In genomic region chr8:111561824-111562223, GRCm38 (mm10) we compare ENCODE assay signal across 10 mouse cellular contexts. TPM values are rescaled to one million over a fixed set of nuclear protein-coding genes. Genes with fewer than 3 reads are reported as not detected.
DNase-seq lines count a peak whose midpoint lies in the region; ATAC-seq and TF ChIP-seq lines count a peak whose summit lies in the region.
"Had no signal": no experiment of that assay in that cellular context is flagged by ENCODE, and none has a peak within 500 bp of the region (broad histone marks: within the 10 kb centered on the region; RNA-seq: fewer than 3 reads in every experiment).

No protein-coding gene starts in this region.

- no peak overlapping the region for H3K4me3 ChIP-seq in CH12.LX (replicated peaks in 1 of 3; ENCODE audit: low read depth in 2 of 3, low read length in 2 of 3, poor library complexity in 1 of 3)
- H3K4me3 ChIP-seq in heart, embryonic 16.5 days (ENCODE audit: low read length) = 0 out of 2 replicates have a peak overlapping the region, but pooled peaks have one; percentile 6
- H3K4me3 ChIP-seq: midbrain, embryonic 13.5 days had no signal

- no peak for TF ChIP-seq CTCF in CH12.LX (conservative IDR thresholded peaks at IDR 0.05 in 1 of 2, IDR thresholded peaks at IDR 0.05 in 1 of 2; ENCODE audit: low read depth in 2 of 2, low read length in 2 of 2)

- no peaks in the 10 kb centered on the region for H3K9me3 ChIP-seq in CH12.LX (replicated peaks; ENCODE audit: low read length)
- H3K9me3 ChIP-seq in heart, embryonic 16.5 days (replicated peaks; ENCODE audit: control insufficient read depth, low read length) = no peaks in the 10 kb centered on the region
- H3K9me3 ChIP-seq: midbrain, embryonic 13.5 days had no signal

- WGBS in heart, embryonic 16.5 days = 40% methylated on average over 4 of the region's 4 CpGs

- peak overlapping the region; percentile 36; the same call in 1 of the 2 replicates for H3K4me2 ChIP-seq in CH12.LX (ENCODE audit: insufficient read depth, low read depth, poor library complexity, severe bottlenecking)
- H3K4me2 ChIP-seq in heart, embryonic 16.5 days (ENCODE audit: low read depth, low read length) = peak overlapping the region; percentile 36
- H3K4me2 ChIP-seq: midbrain, embryonic 13.5 days had no signal

- in situ Hi-C loops in CH12.LX (cut with MboI; ENCODE audit: low pct_ligation_motif_present, low pct_unique_long_range_greater_than_20kb, low sequenced_read_pairs) = no loop called here

- dilution Hi-C loops in CH12.LX (cut with MboI; ENCODE audit: extremely low pct_ligation_motif_present, extremely low pct_unique_long_range_greater_than_20kb, low sequenced_read_pairs) = no loop called here

- no peaks in the 10 kb centered on the region for H3K79me2 ChIP-seq in CH12.LX (replicated peaks; ENCODE audit: control insufficient read depth, extremely low read depth, insufficient read depth, poor library complexity, severe bottlenecking)

- H3K36me3 ChIP-seq in CH12.LX (replicated peaks in 1 of 2; ENCODE audit: control insufficient read depth in 1 of 2, insufficient read depth in 1 of 2, low read length in 1 of 2) = peaks cover 0 to 4% of the 10 kb centered on the region in 2 experiments
- H3K36me3 ChIP-seq in heart, embryonic 16.5 days (ENCODE audit: control insufficient read depth, insufficient read depth) = no peaks in the 10 kb centered on the region
- H3K36me3 ChIP-seq: midbrain, embryonic 13.5 days had no signal

- TF ChIP-seq RAD21 in CH12.LX (IDR thresholded peaks at IDR 0.05; ENCODE audit: low read depth, low read length) = no peak

- ATAC-seq in heart, embryonic 16.5 days (replicated peaks; ENCODE audit: extremely low read depth, insufficient read depth, low FRiP score) = no peak
- ATAC-seq in megakaryocyte, adult 5-6 weeks (ENCODE audit: poor library complexity, severe bottlenecking) = peak; percentile 89
- ATAC-seq: midbrain, embryonic 13.5 days had no signal

- H3K9ac ChIP-seq in CH12.LX (ENCODE audit: insufficient read depth, low read depth) = no peak overlapping the region
- H3K9ac ChIP-seq in heart, embryonic 16.5 days (ENCODE audit: low read length) = peak overlapping the region; percentile 57
- H3K9ac ChIP-seq: midbrain, embryonic 13.5 days had no signal

- TF ChIP-seq EP300 in CH12.LX (IDR thresholded peaks at IDR 0.05; ENCODE audit: low read length) = no peak

- no peak for TF ChIP-seq POLR2A in CH12.LX (IDR thresholded peaks at IDR 0.05; ENCODE audit: low read depth, low read length)

- DNase-seq in 416B (ENCODE audit: low read depth) (peak; percentile 49), CH12.LX (ENCODE audit: extremely low read depth) (peak; percentile 70)
- no peak for DNase-seq in cerebellum, adult 9-10 months
- DNase-seq in retina, postnatal 1 day = no peak
- DNase-seq in kidney, adult 9 months = no peak
- DNase-seq in urinary bladder, adult 18-20 months (ENCODE audit: low spot score in 2 of 2) = no peak
- DNase-seq: gastrocnemius, postnatal 14 days had no signal

- peaks cover 0 to 22% of the 10 kb centered on the region in 2 experiments; a peak in 2 of 4 replicates for H3K4me1 ChIP-seq in CH12.LX (ENCODE audit: control insufficient read depth in 1 of 2, insufficient read depth in 2 of 2)
- H3K4me1 ChIP-seq in heart, embryonic 16.5 days (ENCODE audit: control insufficient read depth, insufficient read depth, low read length) = peaks cover 53% of the 10 kb centered on the region

- H3K27ac ChIP-seq in CH12.LX (ENCODE audit: insufficient read depth, low read depth) = no peak overlapping the region
- H3K27ac ChIP-seq in heart, embryonic 16.5 days (ENCODE audit: low read length) = peak overlapping the region; percentile 93
- H3K27ac ChIP-seq: midbrain, embryonic 13.5 days had no signal

- H3K27me3 ChIP-seq in CH12.LX (replicated peaks) = no peaks in the 10 kb centered on the region
- H3K27me3 ChIP-seq in heart, embryonic 16.5 days (ENCODE audit: control insufficient read depth, insufficient read depth, low read length) = no peaks in the 10 kb centered on the region
- H3K27me3 ChIP-seq: midbrain, embryonic 13.5 days had no signal

TF ChIP-seq in CH12.LX, 34 proteins besides CTCF, POLR2A, EP300 and RAD21:
- no peak for TF ChIP-seq HCFC1 (IDR thresholded peaks at IDR 0.05; ENCODE audit: low read depth, low read length)
- no peak for TF ChIP-seq ETS1 (conservative IDR thresholded peaks at IDR 0.05; ENCODE audit: low read depth, low read length)
- no peak for TF ChIP-seq MYC (IDR thresholded peaks at IDR 0.05; ENCODE audit: low read depth, low read length)
- no peak for TF ChIP-seq NELFE (IDR thresholded peaks at IDR 0.05; ENCODE audit: low read depth, low read length)
- TF ChIP-seq ELF1 (IDR thresholded peaks at IDR 0.05; ENCODE audit: low read depth, low read length) = no peak
- no peak for TF ChIP-seq E2F4 (IDR thresholded peaks at IDR 0.05; ENCODE audit: insufficient replicate concordance, low read depth, low read length)
- TF ChIP-seq RCOR1 (conservative IDR thresholded peaks at IDR 0.05; ENCODE audit: low read depth, low read length) = no peak

RNA-seq across cellular contexts. Expression of gene Znrf1, which starts 25.9 kb away (rescaled TPM):
- total RNA-seq in CH12.LX (2012; rRNA removed) (9.3 and 10.7 TPM in 2 replicates), CH12.LX (2014; rRNA removed) (9.5 and 11.6 TPM in 2 replicates)
- 21.2 and 25.3 TPM in 2 replicates for polyA plus RNA-seq in CH12.LX (2012; ENCODE audit: insufficient read length, low read depth)
- 19.7 and 20.8 TPM in 2 replicates for polyA plus RNA-seq in heart, embryonic 16.5 days (2015; fragmentation: Nextera tagmentation; extraction: Ambion mirVana)
- 67.1 and 73.4 TPM in 2 replicates for total RNA-seq in megakaryocyte, adult 5-6 weeks (2015)
- 39.3 and 50.3 TPM in 2 replicates for total RNA-seq in megakaryocyte, adult 5-6 weeks (2017)

RNA-seq across cellular contexts. Expression of gene Wdr59, which starts 39.9 kb away (rescaled TPM):
- total RNA-seq in CH12.LX (2012; rRNA removed) = 5.6 and 6.2 TPM in 2 replicates
- total RNA-seq in CH12.LX (2014; rRNA removed) = 6.8 and 8.1 TPM in 2 replicates
- polyA plus RNA-seq in CH12.LX (2012; ENCODE audit: insufficient read length, low read depth) = 15.6 TPM in 2 replicates
- polyA plus RNA-seq in heart, embryonic 16.5 days (2015; fragmentation: Nextera tagmentation; extraction: Ambion mirVana) = 4.2 and 4.6 TPM in 2 replicates
- 3.1 and 3.3 TPM in 2 replicates for total RNA-seq in megakaryocyte, adult 5-6 weeks (2015)
- total RNA-seq in megakaryocyte, adult 5-6 weeks (2017) = 1.5 and 2.1 TPM in 2 replicates

Comparison
In these comparisons a context has a peak if more than half of its experiments do, and no peak if none do; other contexts are left out.
1. DNase-seq: peak in 416B (single experiment) and CH12.LX (single experiment); none in cerebellum, adult 9-10 months (single experiment), retina, postnatal 1 day (single experiment), kidney, adult 9 months (single experiment) and urinary bladder, adult 18-20 months (0 of 2).